Mouse (Mus musculus) neural tube, embryonic 15.5 days (tissue): ENCODE data around the gene Olfm2. TPM values are rescaled to one million over a fixed set of nuclear protein-coding genes. Genes with fewer than 3 reads are reported as not detected.
A peak's percentile ranks its signal among the peaks of the same experiment; 100 is the strongest.

ENCODE experiments used
- ATAC-seq: fragments of 200-750 bp; cut with Nextera tagmentation; 2 replicates; pipeline ENCODE4 v1.8.0; 2017; ENCODE audit warnings: mild to moderate bottlenecking, moderate TSS enrichment, moderate library complexity; ENCODE audit not compliant: low FRiP score
- H3K27ac ChIP-seq: fragments of 300-500 bp; sonication (generic); replicated peaks from 2 replicates; pipeline ENCODE4 v1.5.1; 2015; ENCODE audit warnings: mild to moderate bottlenecking, inconsistent platforms
- H3K27me3 ChIP-seq: fragments of 300-500 bp; sonication (generic); replicated peaks from 2 replicates; pipeline ENCODE4 v1.6.1; 2015; ENCODE audit warnings: inconsistent platforms
- H3K36me3 ChIP-seq: fragments of 300-500 bp; sonication (generic); 2 replicates; pipeline ENCODE4 v1.6.1; 2015; ENCODE audit warnings: inconsistent platforms
- H3K4me1 ChIP-seq: fragments of 300-500 bp; sonication (generic); 2 replicates; pipeline ENCODE4 v1.6.1; 2015; ENCODE audit warnings: inconsistent platforms
- H3K4me2 ChIP-seq: fragments of 300-500 bp; sonication (generic); 2 replicates; pipeline ENCODE4 v1.6.1; 2015; ENCODE audit warnings: inconsistent platforms, mild to moderate bottlenecking, moderate library complexity
- H3K4me3 ChIP-seq: fragments of 300-500 bp; sonication (generic); replicated peaks from 2 replicates; pipeline ENCODE4 v1.5.1; 2015; ENCODE audit warnings: mild to moderate bottlenecking, inconsistent platforms
- H3K9ac ChIP-seq: fragments of 300-500 bp; sonication (generic); replicated peaks from 2 replicates; pipeline ENCODE4 v1.6.1; 2015; ENCODE audit warnings: mild to moderate bottlenecking, inconsistent platforms
- H3K9me3 ChIP-seq: fragments of 300-500 bp; sonication (generic); replicated peaks from 2 replicates; pipeline ENCODE4 v1.6.1; 2016; ENCODE audit warnings: inconsistent platforms
- WGBS: fragments of 180-500 bp; shearing (Covaris S2); methylation state at CpG from one replicate; pipeline ENCODE4 v1.1.7; 2015; ENCODE audit warnings: mixed read lengths; 5-methylcytosine and 5-hydroxymethylcytosine counted together
- polyA plus RNA-seq: library from polyadenylated mRNA; unstranded; fragments of >200 nt; fragmentation: Nextera tagmentation; extraction: Ambion mirVana; gene quantifications from 2 replicates; pipeline ENCODE4 v1.2.1, GENCODE M21; 2015

The Olfm2 gene
- polyA plus RNA-seq, 1 experiment from 2014 or later, result 224 TPM

- no peaks in the 10 kb centered on the region for H3K27me3 ChIP-seq
- H3K9ac ChIP-seq, result no peak overlapping the region
- H3K27ac ChIP-seq, result peak overlapping the region; percentile 83
- peaks cover 49% of the 10 kb centered on the region for H3K4me1 ChIP-seq
- H3K4me2 ChIP-seq, result no peak overlapping the region
- H3K4me3 ChIP-seq, result no peak overlapping the region
- H3K36me3 ChIP-seq, result peaks cover 41% of the 10 kb centered on the region
- H3K9me3 ChIP-seq, result no peaks in the 10 kb centered on the region
- WGBS, result 6% methylated on average over 8 of the region's 8 CpGs
- no peak for ATAC-seq
Measured at GRCm38 (mm10) chr9:20665925-20666324, 80.2 kb downstream of the Olfm2 start.

DNA sequence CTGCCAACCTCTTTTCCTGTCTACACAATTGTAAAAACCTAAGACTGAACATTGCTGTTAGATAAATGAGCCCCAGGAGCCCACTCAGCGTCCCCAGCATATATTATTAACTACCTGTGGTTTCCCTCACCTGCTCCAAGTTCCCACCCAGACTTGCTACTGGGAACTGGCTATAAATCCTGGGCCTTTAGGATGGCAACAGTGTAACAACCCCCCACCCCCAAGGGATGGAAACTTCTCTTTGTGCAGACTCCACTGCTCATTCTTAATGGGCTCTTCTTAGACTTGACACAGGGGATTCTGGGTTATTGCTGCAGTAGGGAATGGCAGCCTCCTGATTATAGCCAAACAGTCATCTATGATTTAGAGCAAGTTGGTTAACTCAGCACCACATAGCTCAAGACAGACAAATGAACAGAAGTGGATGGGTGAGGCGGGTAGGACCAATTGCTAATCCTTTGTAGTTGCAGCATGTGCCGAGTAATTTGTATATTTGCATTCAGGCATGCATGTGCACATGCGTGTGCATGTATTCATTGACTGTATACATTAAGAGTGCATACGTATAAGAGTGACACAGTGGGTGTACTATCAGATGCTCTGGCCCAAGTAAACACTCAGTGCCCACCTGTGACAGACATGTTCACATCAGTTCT, 81.0 kb downstream of the Olfm2 start:
- Histone ChIP-seq H3K9me3 (no peaks in the 10 kb centered on the region), H3K27ac (peak overlapping the region; percentile 83), H3K9ac (no peak overlapping the region), H3K27me3 (no peaks in the 10 kb centered on the region), H3K4me3 (no peak overlapping the region), H3K36me3 (peaks cover 43% of the 10 kb centered on the region), H3K4me2 (no peak overlapping the region), H3K4me1 (peaks cover 49% of the 10 kb centered on the region)
- ATAC-seq, result peak; percentile 6; the same call in 1 of the 2 replicates
- 53% methylated on average over 5 of the region's 5 CpGs for WGBS

- Histone ChIP-seq H3K27ac (peak overlapping the region; percentile 83), H3K27me3 (no peaks in the 10 kb centered on the region), H3K4me3 (no peak overlapping the region), H3K9ac (no peak overlapping the region; the same call in 1 of the 2 replicates), H3K9me3 (no peaks in the 10 kb centered on the region), H3K36me3 (peaks cover 48% of the 10 kb centered on the region), H3K4me1 (peaks cover 49% of the 10 kb centered on the region), H3K4me2 (no peak overlapping the region)
- ATAC-seq, result peak; percentile 29
- 4% methylated on average over 2 of the region's 2 CpGs for WGBS
Measured at GRCm38 (mm10) chr9:20664366-20664765, 81.8 kb downstream of the Olfm2 start.

DNA sequence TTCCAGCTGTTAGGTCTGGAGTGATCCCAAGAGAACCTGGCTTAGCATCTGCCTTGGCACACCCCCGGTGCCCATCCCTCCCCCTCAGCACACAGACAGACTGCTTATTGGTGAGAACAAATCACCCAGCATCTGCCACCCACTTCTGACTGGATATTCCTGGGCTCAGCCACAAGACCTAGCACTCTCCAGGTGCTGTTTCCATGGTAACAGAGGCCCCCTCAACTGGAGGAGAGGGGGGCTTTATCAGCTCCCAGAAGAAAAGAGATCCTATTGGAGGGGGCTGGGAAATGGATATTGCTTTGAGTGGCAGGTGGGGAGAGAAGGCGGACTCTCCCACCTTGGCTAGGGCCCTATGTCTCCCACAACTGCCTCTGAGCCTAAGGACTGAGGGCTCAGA, 82.2 kb downstream of the Olfm2 start:
- no peak overlapping the region; the same call in 1 of the 2 replicates for H3K9ac ChIP-seq
- 44% methylated on average over 2 of the region's 2 CpGs for WGBS
- H3K4me1 ChIP-seq, result peaks cover 49% of the 10 kb centered on the region
- no peak overlapping the region for H3K4me3 ChIP-seq
- no peaks in the 10 kb centered on the region for H3K9me3 ChIP-seq
- peak; percentile 48 for ATAC-seq
- peaks cover 51% of the 10 kb centered on the region for H3K36me3 ChIP-seq
- peak overlapping the region; percentile 83 for H3K27ac ChIP-seq
- H3K4me2 ChIP-seq, result no peak overlapping the region
- H3K27me3 ChIP-seq, result no peaks in the 10 kb centered on the region

GRCm38 (mm10) chr9:20662874-20663273, 83.3 kb downstream of the Olfm2 start:
- H3K9me3 ChIP-seq, result no peaks in the 10 kb centered on the region
- WGBS, result 31% methylated on average over 8 of the region's 8 CpGs
- H3K9ac ChIP-seq, result peak overlapping the region; percentile 20
- peak overlapping the region; percentile 83 for H3K27ac ChIP-seq
- peaks cover 47% of the 10 kb centered on the region for H3K36me3 ChIP-seq
- no peaks in the 10 kb centered on the region for H3K27me3 ChIP-seq
- ATAC-seq, result peak; percentile 14; the same call in 1 of the 2 replicates
- no peak overlapping the region for H3K4me2 ChIP-seq
- H3K4me1 ChIP-seq, result peaks cover 49% of the 10 kb centered on the region
- H3K4me3 ChIP-seq, result no peak overlapping the region

DNA sequence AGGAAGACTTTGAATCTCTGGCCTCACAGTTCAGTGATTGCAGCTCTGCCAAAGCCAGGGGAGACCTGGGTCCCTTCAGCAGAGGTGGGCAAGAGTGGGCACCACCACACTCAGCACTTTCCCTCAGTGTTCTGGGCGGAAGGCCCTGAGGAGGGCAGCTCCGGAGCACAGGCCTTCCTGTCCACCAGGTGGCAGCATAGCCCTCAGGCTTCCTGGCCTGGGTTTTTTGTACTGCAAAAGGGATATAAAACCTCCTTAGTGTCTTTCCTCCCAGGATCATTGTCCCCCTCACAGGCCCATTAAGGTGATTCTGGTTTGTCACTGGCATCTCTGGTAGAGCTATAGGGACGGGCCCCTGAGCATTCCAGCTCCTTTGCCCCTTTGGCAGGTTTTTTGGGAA, 83.8 kb downstream of the Olfm2 start:
- Histone ChIP-seq H3K27me3 (no peaks in the 10 kb centered on the region), H3K36me3 (peaks cover 47% of the 10 kb centered on the region), H3K4me3 (no peak overlapping the region), H3K27ac (peak overlapping the region; percentile 83), H3K9ac (peak overlapping the region; percentile 20; the same call in 1 of the 2 replicates), H3K9me3 (no peaks in the 10 kb centered on the region), H3K4me1 (peaks cover 51% of the 10 kb centered on the region), H3K4me2 (no peak overlapping the region)
- no peak for ATAC-seq
- WGBS, result 33% methylated on average over 3 of the region's 3 CpGs

GRCm38 (mm10) chr9:20657546-20657945, 88.6 kb downstream of the Olfm2 start:
- no peak for ATAC-seq
- Histone ChIP-seq H3K4me1 (peaks cover 45% of the 10 kb centered on the region), H3K4me2 (no peak overlapping the region), H3K9ac (no peak overlapping the region), H3K4me3 (no peak overlapping the region), H3K27ac (no peak overlapping the region), H3K9me3 (no peaks in the 10 kb centered on the region), H3K27me3 (no peaks in the 10 kb centered on the region), H3K36me3 (peaks cover 64% of the 10 kb centered on the region)
- 82% methylated on average over 3 of the region's 3 CpGs for WGBS

GRCm38 (mm10) chr9:20653859-20654258, 92.3 kb downstream of the Olfm2 start:
- WGBS, result 92% methylated on average over 3 of the region's 3 CpGs
- no peak for ATAC-seq
- Histone ChIP-seq H3K27me3 (no peaks in the 10 kb centered on the region), H3K36me3 (peaks cover 37% of the 10 kb centered on the region), H3K9me3 (no peaks in the 10 kb centered on the region), H3K9ac (no peak overlapping the region), H3K4me1 (peaks cover 48% of the 10 kb centered on the region), H3K27ac (no peak overlapping the region), H3K4me3 (no peak overlapping the region), H3K4me2 (peak overlapping the region; percentile 82; the same call in 1 of the 2 replicates)

DNA sequence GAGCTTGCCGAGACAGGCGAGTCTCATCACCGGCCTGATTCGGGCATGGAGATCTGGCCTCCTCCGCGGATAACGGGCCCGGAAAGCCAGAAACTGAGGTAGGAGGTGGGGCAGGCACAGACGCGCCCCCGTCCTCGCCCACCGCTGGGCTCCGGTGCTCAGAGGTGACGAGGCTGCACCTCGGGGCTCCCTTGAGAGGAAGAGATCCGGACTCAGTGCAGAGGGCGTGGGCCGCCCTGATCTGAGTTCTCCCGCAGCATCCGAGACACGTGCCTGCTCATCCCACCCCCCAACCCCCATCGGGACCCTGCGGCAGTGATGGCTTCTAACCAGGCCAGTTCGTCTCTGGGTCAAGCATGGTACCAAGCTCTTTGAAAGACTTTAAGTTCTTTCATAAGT, 93.9 kb downstream of the Olfm2 start:
- Histone ChIP-seq H3K27me3 (no peaks in the 10 kb centered on the region), H3K9ac (peak overlapping the region; percentile 87), H3K4me1 (peaks cover 46% of the 10 kb centered on the region), H3K4me3 (peak overlapping the region; percentile 97), H3K27ac (peak overlapping the region; percentile 72), H3K36me3 (peaks cover 39% of the 10 kb centered on the region), H3K4me2 (peak overlapping the region; percentile 82), H3K9me3 (no peaks in the 10 kb centered on the region)
- peak; percentile 43 for ATAC-seq
- 0% methylated on average over 25 of the region's 25 CpGs for WGBS

GRCm38 (mm10) chr9:20651602-20652259, 94.4 kb downstream of the Olfm2 start, which contains the start of gene Pin1:
Gene Pin1, plus strand, starts transcription at chr9:20652095.
- Histone ChIP-seq H3K4me1 (peaks cover 46% of the 10 kb centered on the region), H3K9ac (peak within 1 kb of the TSS; percentile 87), H3K27ac (peak within 1 kb of the TSS; percentile 74), H3K36me3 (peaks cover 41% of the 10 kb centered on the region), H3K9me3 (no peaks in the 10 kb centered on the region), H3K27me3 (no peaks in the 10 kb centered on the region), H3K4me3 (peak within 1 kb of the TSS; percentile 97), H3K4me2 (peak within 1 kb of the TSS; percentile 82)
- ATAC-seq, result peak; percentile 99
- under 1% methylated on average over 45 of the region's 45 CpGs for WGBS

GRCm38 (mm10) chr9:20645121-20645520, 101.0 kb downstream of the Olfm2 start:
- Histone ChIP-seq H3K27me3 (no peaks in the 10 kb centered on the region), H3K9ac (peak overlapping the region; percentile 81), H3K9me3 (no peaks in the 10 kb centered on the region), H3K4me3 (peak overlapping the region; percentile 90), H3K27ac (peak overlapping the region; percentile 94), H3K36me3 (peaks cover 25% of the 10 kb centered on the region), H3K4me1 (peaks cover 44% of the 10 kb centered on the region), H3K4me2 (peak overlapping the region; percentile 98)
- WGBS, result 6% methylated on average over 17 of the region's 17 CpGs
- ATAC-seq, result no peak
